Mouse (Mus musculus): ENCODE measurements around the gene Pex11g. TPM values are rescaled to one million over a fixed set of nuclear protein-coding genes. Genes with fewer than 3 reads are reported as not detected.

The Pex11g gene
- total RNA-seq, 2 experiments from 2014 or later: 2.3 to 2.6 TPM

GRCm38 (mm10) chr8:3421507-3421906, 46.0 kb downstream of the Pex11g start:
- DNase-seq: no peak
- intact Hi-C loops (cut with DNase I): no loop called here
- H3K27ac ChIP-seq: no peak overlapping the region
- TF ChIP-seq CTCF (IDR thresholded peaks at IDR 0.05): no peak
- no peak overlapping the region for H3K4me3 ChIP-seq

DNA sequence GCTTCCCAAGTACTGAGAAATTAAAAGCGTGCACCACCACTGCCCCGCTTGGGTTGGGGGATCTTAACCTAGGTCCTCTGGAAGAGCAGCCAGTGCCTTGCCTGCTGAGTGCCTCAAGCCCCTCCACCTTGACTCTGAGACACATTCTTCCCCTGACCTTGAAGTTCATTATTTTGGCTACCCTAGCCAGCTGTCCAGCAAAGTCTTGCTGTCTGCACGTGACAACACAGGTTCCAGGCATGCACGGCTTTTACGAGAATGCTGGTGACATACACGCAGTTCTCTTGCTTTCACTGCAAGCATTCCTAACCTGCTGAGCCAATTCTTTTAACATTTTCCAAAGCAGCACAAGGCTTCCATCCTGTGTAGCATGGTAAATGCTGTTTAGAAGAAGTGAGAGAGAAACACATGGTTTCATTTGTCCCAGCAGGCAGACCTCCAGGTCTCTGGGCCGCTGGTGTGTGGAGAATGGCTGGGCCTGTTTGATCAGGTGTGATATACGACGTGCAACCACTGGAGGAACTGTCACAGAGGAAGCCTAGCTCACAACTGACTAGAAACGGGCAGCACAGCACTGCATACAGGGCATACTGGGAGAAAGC, 47.3 kb downstream of the Pex11g start:
- Histone ChIP-seq H3K4me3 (no peak overlapping the region), H3K27ac (peak overlapping the region; percentile 8; the same call in 1 of the 2 replicates)
- intact Hi-C loops (cut with DNase I): no loop called here
- no peak for TF ChIP-seq CTCF (IDR thresholded peaks at IDR 0.05)
- no peak for DNase-seq

GRCm38 (mm10) chr8:3418101-3418500, 49.4 kb downstream of the Pex11g start:
- no peak for DNase-seq
- H3K27ac ChIP-seq: peak overlapping the region; percentile 78
- H3K4me3 ChIP-seq: no peak overlapping the region
- intact Hi-C loops (cut with DNase I): no loop called here
- TF ChIP-seq CTCF (IDR thresholded peaks at IDR 0.05): no peak

DNA sequence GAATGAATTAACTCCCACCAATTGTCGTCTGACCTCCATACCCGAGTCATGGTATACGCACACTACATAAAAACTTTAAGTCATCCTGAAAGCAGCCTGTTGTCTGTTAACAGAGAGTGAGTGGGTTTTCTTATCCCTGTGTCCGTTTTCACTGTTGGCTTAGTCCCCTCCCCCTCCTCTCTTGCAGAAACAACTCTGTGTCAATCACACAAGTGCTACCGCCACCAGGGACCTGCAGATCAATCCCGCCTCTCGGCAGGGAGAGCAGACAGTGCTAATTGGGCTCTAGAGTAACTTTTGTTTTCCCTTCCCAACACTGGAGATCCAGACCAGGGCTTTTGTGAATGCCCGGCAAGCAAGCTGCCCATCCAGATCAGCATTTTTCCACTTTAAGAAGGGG, 50.0 kb downstream of the Pex11g start:
- DNase-seq: no peak
- TF ChIP-seq CTCF (IDR thresholded peaks at IDR 0.05): no peak
- intact Hi-C loops (cut with DNase I): no loop called here

GRCm38 (mm10) chr8:3416846-3417245, 50.6 kb downstream of the Pex11g start:
- DNase-seq: no peak
- Histone ChIP-seq H3K4me3 (no peak overlapping the region), H3K27ac (peak overlapping the region; percentile 78)
- intact Hi-C loops (cut with DNase I): no loop called here
- TF ChIP-seq CTCF (IDR thresholded peaks at IDR 0.05): no peak

More for the DNA sequence above, 50.0 kb downstream of the Pex11g start:
- Histone ChIP-seq H3K27ac (peak overlapping the region; percentile 78), H3K4me3 (no peak overlapping the region)

GRCm38 (mm10) chr8:3415661-3416060, 51.8 kb downstream of the Pex11g start:
- no peak for DNase-seq
- intact Hi-C loops (cut with DNase I): no loop called here
- TF ChIP-seq CTCF (IDR thresholded peaks at IDR 0.05): no peak
- Histone ChIP-seq H3K4me3 (no peak overlapping the region; the same call in 1 of the 2 replicates), H3K27ac (peak overlapping the region; percentile 73)

GRCm38 (mm10) chr8:3415259-3415658, 52.2 kb downstream of the Pex11g start:
- no peak for DNase-seq
- intact Hi-C loops (cut with DNase I): no loop called here
- no peak for TF ChIP-seq CTCF (IDR thresholded peaks at IDR 0.05)
- Histone ChIP-seq H3K4me3 (no peak overlapping the region), H3K27ac (peak overlapping the region; percentile 73)

GRCm38 (mm10) chr8:3414639-3415190, 52.8 kb downstream of the Pex11g start:
- DNase-seq: no peak
- no peak for TF ChIP-seq CTCF (IDR thresholded peaks at IDR 0.05)
- intact Hi-C loops (cut with DNase I): no loop called here
- Histone ChIP-seq H3K4me3 (no peak overlapping the region), H3K27ac (peak overlapping the region; percentile 73)

DNA sequence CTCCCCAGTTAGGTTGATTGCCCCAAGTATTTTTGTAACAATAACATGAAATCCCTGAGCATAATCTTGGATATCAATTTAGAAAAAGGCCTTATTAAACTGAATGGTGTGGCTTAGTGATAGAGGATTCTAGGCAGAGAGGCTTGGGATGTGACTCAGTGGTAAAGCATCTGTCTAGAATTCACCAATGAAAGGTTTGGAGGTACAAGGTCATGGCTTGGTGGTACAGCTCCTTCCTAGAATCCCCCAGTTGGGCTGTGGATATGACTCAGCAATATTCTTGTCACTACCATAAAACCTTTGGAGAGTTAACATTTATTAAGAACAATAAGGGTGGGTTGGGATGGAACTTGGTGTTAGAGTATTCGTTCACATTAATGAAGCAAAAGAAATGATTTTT, 54.7 kb downstream of the Pex11g start:
- no peak overlapping the region for H3K4me3 ChIP-seq
- H3K27ac ChIP-seq: peak overlapping the region; percentile 84
- TF ChIP-seq CTCF (IDR thresholded peaks at IDR 0.05): no peak
- intact Hi-C loops (cut with DNase I): no loop called here
- DNase-seq: no peak

GRCm38 (mm10) chr8:3411901-3412301, 55.6 kb downstream of the Pex11g start:
- intact Hi-C loops (cut with DNase I): no loop called here
- peak; percentile 51 for DNase-seq
- H3K27ac ChIP-seq: peak overlapping the region; percentile 84
- TF ChIP-seq CTCF (IDR thresholded peaks at IDR 0.05): no peak
- no peak overlapping the region for H3K4me3 ChIP-seq

DNA sequence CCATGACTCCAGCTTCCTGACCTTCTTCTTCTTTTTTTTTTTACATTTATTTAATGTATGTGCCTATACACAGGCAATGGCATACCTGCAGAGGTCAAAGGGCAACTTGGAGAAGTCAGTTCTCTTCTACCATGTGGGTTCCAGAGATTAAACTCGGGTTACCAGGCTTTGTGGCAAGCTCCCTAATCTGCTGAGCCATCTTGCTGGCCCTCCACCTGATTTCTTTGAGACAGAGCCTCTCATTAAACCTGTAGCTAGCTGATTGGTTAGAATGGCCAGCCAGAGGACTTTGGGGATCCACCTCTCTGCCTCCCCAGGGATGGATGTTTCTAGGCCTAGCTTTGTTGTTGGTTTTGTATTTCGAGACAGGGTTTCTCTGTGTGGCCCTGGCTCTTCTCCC, 56.4 kb downstream of the Pex11g start:
- no peak for DNase-seq
- H3K27ac ChIP-seq: peak overlapping the region; percentile 84
- TF ChIP-seq CTCF (IDR thresholded peaks at IDR 0.05): no peak
- intact Hi-C loops (cut with DNase I): no loop called here
- no peak overlapping the region for H3K4me3 ChIP-seq

DNA sequence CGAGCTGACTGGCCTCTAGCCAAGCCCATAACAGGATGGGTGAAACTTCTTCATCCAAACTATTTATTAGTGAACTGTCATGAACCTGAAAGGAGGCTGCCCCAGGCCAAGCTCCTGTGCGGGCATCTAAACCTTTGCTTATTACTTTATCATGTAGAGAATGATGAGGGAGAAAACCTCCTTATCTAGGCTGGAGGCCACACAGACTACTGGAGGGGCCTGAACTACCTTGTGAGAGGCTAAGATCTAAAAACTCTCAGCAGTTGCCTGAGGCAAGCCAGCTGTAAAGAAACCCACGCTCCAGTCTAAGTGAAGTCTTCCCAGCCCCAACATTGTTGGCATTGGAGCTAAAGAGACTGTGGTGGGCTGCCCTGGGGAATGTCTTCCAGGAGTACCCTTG, 60.1 kb downstream of the Pex11g start:
- DNase-seq: no peak
- Histone ChIP-seq H3K27ac (no peak overlapping the region), H3K4me3 (no peak overlapping the region)
- no peak for TF ChIP-seq CTCF (IDR thresholded peaks at IDR 0.05)
- intact Hi-C loops (cut with DNase I): no loop called here

Other genes starting within 250 kb of the Pex11g start
- 10 to 100 TPM; 54.4 to 63.5 TPM for gene Insr, start 188.1 kb downstream of the Pex11g start, total RNA-seq (2021)
- gene A430078G23Rik, start 114.3 kb downstream of the Pex11g start, total RNA-seq (2021): not detected
- gene Arhgef18, start 74.7 kb downstream of the Pex11g start, total RNA-seq (2021): 10 to 100 TPM in 1 of 2 experiments, 1 to 10 TPM in 1; 6.9 to 11.8 TPM
- gene Tex45, start 3.2 kb upstream of the Pex11g start, total RNA-seq (2021): not detected
- 10 to 100 TPM; 30.8 to 39.3 TPM for gene Zfp358, start 25.5 kb upstream of the Pex11g start, total RNA-seq (2021)
- gene Mcoln1, start 32.8 kb upstream of the Pex11g start, total RNA-seq (2021): 10 to 100 TPM; 23.5 to 24.9 TPM
- 1 to 10 TPM; 8.7 to 9.3 TPM for gene Pnpla6, start 47.7 kb upstream of the Pex11g start, total RNA-seq (2021)
- gene C330021F23Rik, start 100.3 kb upstream of the Pex11g start, total RNA-seq (2021): not detected
- under 1 TPM; 0.22 to 0.33 TPM for gene Camsap3, start 119.6 kb upstream of the Pex11g start, total RNA-seq (2021)
- 10 to 100 TPM; 11.0 to 11.3 TPM for gene Xab2, start 153.6 kb upstream of the Pex11g start, total RNA-seq (2021)
- gene Pet100, start 153.9 kb upstream of the Pex11g start, total RNA-seq (2021): 10 to 100 TPM; 87.7 to 92.0 TPM
- gene Pcp2, start 157.9 kb upstream of the Pex11g start, total RNA-seq (2021): not detected
- gene Stxbp2, start 163.3 kb upstream of the Pex11g start, total RNA-seq (2021): 1 to 10 TPM; 2.7 to 5.5 TPM
- 1 to 10 TPM in 1 of 2 experiments, under 1 TPM in 1; 0.87 to 3.0 TPM for gene Retn, start 188.1 kb upstream of the Pex11g start, total RNA-seq (2021)
- gene Mcemp1, start 198.1 kb upstream of the Pex11g start, total RNA-seq (2021): not detected
- gene Fcor, start 204.7 kb upstream of the Pex11g start, total RNA-seq (2021): not detected
- gene Trappc5, start 208.6 kb upstream of the Pex11g start, total RNA-seq (2021): 10 to 100 TPM; 18.2 to 20.7 TPM
- not detected for gene Fcer2a, start 226.5 kb upstream of the Pex11g start, total RNA-seq (2021)